Mouse (Mus musculus) v-Abl transformed pro-B cells (cell line): Measurements from ENCODE around the gene Svbp.

Experiments
- in situ Hi-C, 2 experiments: fragments of 400-800 bp; cut with MboI; formaldehyde crosslinking; loops; one replicate each; pipeline ENCODE4 v1.15.1; 2025; ENCODE audit not compliant: unreplicated experiment in 2 of 2

The Svbp gene

DNA sequence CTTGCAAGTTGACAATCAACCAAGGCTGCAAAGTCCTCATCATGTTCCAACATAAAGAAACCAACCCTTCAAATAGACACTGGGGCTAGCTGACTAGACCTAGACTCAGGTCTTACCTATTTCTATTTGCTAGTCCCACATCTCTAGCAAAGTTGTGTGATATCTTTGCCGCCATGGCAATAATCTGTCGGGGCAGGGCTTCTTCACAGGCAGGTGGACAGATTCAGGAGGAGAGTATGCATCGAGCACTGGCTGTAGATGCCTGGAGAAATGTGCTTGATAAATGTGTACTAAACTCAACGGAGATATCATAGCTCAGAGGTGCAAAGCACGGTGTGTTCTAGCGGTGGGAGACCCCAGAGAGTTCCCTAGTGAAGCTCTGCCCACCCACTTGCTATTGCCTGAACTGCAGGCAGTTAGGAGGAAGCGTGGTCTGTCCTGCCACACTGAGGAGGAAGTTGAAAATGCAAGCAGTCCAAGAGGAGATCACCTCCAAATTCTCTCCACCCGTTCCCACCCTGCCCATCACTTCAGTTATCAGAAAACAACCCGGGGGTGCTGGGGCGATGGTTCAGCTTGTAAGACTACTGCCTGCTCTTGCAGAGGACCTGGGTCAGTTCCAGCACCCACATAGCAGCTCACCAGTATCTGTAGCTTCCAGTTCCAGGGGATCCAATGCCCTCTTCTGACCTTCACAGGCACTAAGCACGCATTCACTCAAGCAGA lies 6.9 kb upstream of the Svbp start:
- in situ Hi-C loops: loop anchor here in 1 of 2 experiments (25.0 kb wide), 1 partner anchor 776 kb away; the partner anchor contains the start of genes Med8 and Szt2

DNA sequence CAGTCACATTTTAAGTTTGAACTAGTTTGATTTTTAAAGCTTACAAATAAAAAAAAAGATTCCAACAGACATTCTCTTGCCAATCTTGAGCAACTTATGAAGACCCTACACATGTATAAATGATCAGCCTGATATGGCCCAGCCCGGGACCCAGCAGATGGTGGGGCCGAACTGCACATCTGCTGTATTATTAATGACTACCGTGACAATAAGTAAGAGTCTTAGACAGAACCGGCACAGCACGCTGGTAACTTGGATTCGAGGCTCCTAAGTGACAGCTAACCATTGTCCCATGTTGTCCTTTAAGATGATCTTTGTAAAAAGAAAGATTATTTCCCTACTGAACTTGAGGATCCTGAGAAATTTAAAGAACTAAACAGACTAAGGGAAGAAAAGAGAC lies 5.7 kb upstream of the Svbp start:
- in situ Hi-C loops: loop anchor here in 1 of 2 experiments (25.0 kb wide), 1 partner anchor 777 kb away; the partner anchor contains the start of genes Med8 and Szt2

DNA sequence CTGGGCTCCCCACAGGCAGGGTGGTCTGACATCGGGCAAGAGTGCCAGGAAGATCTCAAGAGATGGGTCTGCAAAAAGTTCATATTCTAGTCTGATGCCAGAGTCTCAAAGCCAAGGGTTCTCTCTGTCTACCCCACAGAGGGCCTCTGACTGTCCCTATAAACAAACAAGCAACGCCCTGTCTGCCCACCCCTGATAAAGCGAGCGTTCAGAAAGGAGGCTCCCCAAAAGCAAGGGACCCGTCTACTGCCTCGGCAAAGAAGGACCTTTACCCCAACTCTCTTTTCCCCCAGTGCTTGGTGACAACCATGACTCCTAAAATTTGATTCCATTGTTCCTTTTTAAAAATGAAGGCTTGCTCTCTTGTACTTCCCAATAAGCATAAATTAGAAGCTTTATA lies 5.2 kb upstream of the Svbp start, which contains the start of gene Ermap:
Ermap (minus strand) TSS at position 148 of the 400 bp plus-strand sequence.
- in situ Hi-C loops: loop anchor here in 1 of 2 experiments (25.0 kb wide), 1 partner anchor 778 kb away; the partner anchor contains the start of genes Med8 and Szt2

DNA sequence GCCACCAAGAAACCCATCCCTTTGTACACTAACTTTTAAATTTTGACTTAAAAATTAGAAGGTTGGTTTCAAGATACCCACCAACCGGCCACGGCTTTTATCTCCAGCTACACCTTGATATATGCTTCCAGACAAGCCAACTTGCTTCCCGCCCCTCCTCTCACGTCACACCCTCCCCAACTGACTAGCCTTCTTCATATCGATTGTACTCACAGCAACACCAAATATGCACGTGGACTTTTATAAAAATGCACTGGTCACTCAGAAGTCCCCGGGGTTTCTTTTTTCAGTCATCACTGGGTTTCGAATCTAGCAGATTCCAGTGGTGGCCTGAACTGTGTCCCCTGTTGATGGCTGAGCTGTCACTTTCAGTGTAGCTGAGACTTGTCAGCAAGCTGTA lies 4.5 kb upstream of the Svbp start:
- in situ Hi-C loops: loop anchor here in 1 of 2 experiments (25.0 kb wide), 1 partner anchor 778 kb away; the partner anchor contains the start of genes Med8 and Szt2

DNA sequence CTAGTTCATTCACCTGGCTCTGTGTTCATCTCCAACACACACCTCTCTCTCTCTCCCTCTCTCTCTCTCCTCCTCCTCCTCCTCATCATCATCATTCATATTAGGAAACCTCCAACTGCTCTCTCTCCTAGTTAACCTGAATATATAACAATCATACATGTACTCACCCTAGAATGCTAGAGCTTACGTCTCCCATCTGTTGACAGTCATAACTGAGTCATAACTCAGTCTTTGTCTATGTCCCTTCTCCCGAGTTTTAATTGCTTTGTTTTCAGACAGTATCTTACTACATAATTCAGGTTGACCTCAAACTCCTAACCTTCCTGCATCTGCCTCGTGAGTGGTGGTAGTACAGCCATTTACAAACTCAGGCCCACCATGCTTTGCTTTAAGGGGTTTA lies 3.8 kb upstream of the Svbp start:
- in situ Hi-C loops: loop anchor here in 1 of 2 experiments (25.0 kb wide), 1 partner anchor 779 kb away; the partner anchor contains the start of genes Med8 and Szt2

DNA sequence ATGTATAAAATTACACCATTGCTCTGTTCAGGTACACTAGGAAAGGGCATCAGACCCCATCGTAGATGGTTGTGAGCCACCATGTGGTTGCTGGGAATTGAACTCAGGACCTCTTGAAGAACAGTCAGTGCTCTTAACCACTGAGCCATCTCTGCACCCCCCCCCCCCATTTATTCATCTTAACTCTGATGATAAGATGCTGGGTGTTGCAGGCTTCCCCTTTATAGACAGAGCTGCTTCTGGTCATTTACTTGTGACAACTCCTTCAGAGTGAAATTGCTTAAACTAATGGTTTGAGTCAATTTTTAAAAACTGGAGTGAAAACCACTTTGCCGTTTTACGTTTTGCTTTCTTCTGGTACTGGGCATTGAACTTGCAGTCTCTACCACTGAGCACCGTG lies 2.3 kb upstream of the Svbp start:
- in situ Hi-C loops: loop anchor here in 1 of 2 experiments (25.0 kb wide), 1 partner anchor 780 kb away; the partner anchor contains the start of genes Med8 and Szt2

DNA sequence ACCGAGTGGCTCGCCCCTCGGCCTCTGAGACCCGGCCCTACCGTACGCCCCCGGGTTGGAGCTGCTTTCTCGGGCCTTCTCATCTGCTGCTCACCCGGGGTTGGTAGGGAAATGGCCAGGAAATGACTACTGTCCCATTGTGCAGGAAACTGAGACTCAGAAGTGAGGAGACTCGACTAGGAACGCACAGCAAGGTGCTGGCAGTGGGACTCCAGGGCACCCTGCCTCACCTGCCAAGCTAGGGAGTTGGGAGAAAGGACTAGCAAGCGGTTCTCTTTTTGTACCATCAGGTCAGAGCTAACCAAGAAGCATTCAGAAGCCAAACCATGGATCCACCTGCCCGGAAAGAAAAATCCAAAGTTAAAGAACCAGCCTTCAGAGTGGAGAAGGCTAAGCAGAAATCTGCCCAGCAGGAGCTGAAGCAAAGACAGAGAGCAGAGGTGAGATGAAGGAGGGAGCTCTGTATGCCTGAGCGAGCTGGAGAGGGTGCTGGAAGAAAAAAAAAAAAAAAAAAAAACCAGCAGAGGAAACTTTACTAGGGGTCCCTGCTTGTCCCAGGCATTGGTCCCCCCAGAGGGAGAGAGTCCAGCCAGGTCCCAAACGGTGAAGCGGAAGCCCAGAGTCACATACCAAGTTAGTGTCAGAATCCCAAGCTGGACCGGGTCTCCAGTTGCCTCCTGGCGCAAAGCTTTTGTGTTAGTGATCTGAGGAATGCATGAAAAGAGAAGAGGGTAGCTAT lies 645 bp downstream of the Svbp start:
- in situ Hi-C loops: loop anchor here in 1 of 2 experiments (25.0 kb wide), 1 partner anchor 783 kb away; the partner anchor contains the start of genes Med8 and Szt2

DNA sequence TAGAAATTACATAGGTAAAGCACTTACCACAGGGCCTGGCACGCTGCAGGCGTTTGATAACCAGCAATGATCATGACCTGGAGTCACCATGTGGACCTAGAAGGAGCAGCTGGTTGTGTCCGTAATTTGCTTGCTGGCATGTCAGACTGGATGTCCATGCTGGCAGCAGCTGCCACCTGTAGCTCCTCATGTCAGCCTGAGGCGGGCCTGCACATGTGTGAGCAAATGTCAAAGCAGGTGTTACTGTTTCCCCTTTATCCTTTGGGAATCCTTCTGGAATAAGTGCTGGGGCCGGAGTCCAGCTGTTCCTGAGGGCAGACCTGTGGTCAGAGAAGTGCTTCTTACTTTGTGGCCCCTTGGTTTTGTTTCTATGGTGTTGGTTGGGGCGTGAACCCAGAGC lies 3.0 kb downstream of the Svbp start:
- in situ Hi-C loops: loop anchor here in 1 of 2 experiments (25.0 kb wide), 1 partner anchor 786 kb away; the partner anchor contains the start of genes Med8 and Szt2

DNA sequence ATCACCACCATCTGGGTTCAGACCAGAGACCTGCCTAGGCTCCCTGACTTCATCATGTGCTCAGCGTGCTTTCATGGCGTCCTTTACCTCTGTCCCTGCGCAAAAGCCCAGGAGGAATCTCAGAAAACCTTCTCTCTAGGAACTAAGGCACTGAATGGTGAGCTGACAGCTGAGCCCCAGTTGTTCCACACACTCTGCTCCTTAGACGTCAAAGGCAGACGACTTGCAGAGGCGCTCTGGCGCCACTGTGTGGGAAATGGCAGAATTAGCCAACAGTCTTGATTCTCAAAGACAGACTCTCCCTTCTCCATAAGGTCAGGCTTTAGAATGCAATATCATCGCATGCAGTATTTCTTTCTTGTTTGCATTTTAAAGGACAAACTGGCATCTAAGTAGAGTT lies 9.6 kb downstream of the Svbp start:
- in situ Hi-C loops: loop anchor here in 1 of 2 experiments (5.0 to 10.0 kb wide), 3 partner anchors 47 to 560 kb away; no protein-coding TSS in a partner anchor

DNA sequence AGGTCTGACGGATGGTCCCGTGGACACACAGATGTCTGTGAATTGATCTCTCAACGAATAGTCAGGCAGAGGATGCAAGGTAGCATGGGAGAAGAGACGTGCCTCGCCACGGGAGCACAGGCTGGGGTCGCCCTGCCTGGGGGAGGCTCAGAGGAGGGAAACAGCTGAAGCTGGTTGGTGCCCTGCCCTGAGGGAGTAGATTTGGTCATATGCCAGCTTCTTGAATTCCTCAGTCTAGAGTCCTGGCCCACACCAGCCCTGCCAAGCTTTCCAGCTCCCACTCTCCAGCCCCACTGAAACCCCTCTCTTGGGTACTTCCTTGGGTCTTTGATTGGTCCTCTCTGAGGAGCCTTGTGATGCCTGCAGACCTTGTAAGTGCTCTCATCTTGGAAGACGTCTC lies 21.6 kb downstream of the Svbp start:
- in situ Hi-C loops: no loop called here

DNA sequence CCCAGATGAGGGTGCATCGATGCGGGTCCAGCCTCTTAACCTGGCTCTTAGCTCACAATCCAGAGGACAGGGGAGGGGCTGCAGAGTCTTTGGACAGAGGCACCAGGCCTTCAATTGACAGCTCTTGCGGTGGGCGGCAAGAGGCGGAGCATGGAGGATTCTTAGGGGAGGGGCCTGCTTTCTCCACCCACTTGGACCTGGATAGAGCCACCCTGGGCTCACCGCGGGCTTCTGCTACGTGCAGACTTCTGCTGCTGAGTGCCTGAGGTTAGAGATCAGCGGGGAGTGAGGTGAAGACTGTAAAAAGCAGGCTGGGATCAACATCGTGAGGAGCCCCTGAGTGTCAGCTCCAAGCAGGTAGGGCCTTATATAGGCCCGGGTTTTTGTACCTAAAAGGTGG lies 23.1 kb downstream of the Svbp start, which contains the start of gene Tmem269:
Tmem269 (minus strand) TSS at position 49 of the 400 bp plus-strand sequence.
- in situ Hi-C loops: no loop called here

DNA sequence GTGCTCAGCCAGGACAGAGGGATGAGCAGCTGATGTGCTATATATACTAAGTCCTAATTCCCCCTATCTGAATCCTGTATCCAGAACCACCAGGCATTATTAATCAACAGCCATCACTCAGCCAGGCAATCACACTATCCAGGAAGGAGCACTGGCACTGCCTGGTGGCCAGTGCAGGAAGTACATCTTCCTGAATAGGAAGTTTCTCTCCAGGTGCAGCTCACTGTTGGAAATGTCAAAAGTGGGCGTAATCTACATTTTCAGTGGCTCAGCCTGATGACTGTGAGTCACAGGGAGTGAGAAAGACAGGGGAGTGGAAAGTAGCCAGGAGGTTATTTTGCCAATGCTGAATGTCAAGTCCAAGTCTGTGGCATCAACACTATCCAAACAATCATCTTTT lies 28.6 kb downstream of the Svbp start:
- in situ Hi-C loops: no loop called here

DNA sequence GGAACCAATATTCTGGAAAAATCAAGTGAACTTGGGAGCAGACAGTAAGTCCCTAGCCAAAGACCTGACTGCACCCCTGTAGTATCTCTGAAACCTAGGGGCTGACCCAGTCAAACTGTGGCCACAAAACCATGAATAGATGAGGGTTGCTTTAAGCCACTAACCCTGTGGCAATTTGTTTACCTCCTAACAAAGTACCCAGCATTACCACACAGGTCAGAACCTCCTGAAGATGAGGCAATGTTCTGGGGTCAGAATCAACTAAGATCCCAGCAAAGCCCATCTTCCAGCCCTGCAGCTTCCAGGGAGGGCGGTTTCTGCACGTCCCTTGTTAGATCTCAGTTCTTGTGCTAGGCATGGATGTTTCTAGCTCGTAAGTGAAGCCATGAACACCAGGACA lies 29.4 kb downstream of the Svbp start:
- in situ Hi-C loops: no loop called here

DNA sequence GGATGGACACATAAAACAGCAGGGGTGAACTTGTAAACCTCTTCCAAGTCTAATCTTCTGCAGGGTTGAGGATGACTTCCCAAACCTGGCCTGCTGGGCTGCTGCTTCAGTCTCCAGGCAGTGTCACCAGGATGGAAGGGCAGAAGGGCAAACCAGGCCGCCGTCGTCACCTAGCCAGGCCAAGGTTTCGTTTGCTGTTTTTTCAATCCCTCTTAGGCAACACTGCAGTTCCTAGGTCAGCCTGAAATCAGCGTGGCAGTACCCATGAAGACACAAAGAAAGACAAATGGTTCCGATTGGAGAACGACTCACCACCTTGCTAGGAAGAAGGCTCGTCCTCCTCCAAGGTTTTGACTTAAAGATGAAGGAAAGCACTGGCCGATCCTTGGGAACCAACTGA lies 30.6 kb downstream of the Svbp start:
- in situ Hi-C loops: no loop called here

DNA sequence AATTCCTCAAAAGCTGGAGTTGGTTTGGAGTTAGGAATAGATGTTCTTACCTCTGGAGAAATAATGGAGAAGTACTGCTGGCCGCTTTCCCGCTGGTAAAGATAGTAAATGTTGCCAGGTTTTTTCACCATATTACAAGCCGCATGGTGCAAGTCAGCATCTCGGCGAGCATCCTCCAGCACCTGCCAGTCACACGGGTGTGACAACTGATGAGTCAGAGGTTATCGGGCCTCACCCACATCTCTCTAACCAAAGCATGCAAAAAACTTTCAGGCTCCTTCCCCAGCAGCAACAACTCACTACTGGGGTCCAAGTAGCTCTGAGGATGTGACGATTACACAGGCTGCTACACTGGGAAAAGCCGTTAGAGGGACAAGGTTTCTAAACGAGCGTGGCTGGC lies 31.6 kb downstream of the Svbp start:
- in situ Hi-C loops: no loop called here

DNA sequence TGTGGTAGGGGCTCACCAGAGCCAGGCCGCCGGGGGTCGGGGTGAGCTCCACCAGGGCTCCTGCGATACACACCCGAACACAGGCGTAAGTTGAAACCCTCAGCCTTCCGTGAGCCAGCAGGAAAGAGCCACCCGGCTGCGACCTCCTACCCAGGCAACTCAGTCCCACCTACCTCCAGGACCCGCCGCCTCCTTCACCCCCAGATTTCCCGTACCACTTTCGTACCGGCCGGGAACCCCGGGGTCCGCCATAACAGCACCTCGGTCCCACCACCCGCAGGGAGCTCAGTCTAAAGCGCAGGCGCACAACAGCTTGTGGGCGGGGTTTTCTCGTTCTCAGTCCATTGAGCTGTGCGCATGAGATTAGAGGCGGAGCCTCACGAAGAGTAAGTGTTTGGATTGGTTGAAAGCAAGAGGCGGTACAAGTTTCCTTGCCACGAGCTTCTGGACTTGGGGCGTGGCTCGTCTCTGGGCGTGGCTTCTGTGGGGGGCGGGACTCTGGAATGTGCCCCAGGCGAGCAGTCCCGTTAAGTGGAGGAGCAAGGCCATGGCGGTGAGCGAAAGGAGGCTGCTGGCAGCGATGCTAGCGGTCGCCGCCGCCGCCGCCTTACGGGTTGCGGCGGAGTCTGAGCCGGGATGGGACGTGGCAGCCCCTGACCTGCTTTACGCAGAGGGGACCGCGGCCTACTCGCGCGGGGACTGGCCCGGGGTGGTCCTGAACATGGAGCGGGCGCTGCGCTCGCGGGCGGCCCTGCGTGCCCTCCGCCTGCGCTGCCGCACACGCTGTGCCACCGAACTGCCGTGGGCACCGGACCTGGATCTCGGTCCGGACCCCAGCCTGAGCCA lies 37.5 kb downstream of the Svbp start, which contains the start of the genes AU022252 and P3h1:
AU022252 (minus strand) TSS at position 303 of the 846 bp plus-strand sequence.
P3h1 (plus strand) TSS at position 506 of the 846 bp plus-strand sequence.
- in situ Hi-C loops: no loop called here

DNA sequence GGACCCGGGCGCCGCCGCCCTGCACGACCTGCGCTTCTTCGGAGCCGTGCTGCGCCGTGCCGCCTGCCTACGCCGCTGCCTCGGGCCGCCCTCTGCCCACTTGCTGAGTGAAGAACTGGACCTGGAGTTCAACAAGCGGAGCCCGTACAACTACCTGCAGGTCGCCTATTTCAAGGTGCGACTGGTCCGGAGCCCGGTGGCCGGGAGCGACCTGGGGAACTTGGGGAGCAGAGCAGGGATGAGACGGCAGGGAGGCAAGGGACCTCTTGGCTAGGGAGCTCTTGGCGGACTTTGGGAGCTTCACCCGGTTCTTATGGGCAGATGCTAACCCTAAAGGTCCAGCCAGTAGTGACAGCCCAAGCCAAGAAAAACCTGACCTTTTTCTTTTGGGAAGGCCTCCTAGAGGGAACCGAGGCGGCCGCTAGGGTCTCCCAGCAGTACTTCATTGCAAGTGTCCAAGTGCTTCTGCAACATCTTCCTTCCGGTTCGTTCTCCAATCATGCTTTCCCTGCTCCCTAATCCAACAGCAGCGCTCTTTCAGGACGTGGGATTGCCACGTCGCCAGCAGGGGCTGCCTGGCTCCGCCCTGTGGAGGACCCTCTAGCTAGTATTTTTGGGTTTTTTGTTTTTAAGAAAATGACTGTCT lies 38.3 kb downstream of the Svbp start:
- in situ Hi-C loops: no loop called here

DNA sequence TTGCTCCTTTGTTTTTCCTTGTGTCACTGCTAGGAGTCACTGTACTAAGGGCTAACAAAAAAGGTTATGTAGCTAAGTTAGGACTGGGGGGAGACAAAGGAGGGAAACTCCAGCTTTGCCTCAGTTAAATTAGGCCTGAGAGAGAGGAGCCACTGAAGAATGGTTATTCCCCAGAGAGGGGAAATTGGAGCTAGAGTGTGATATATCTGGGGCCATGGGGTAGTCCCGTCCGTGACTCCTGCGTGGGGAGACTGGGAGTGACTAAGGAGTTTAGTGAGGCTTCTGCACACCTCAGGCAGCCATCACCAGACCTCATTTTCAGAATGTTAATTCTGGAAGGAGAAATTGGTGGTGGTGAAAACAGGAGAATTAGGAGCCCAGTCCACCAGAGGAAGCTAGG lies 39.2 kb downstream of the Svbp start:
- in situ Hi-C loops: no loop called here

DNA sequence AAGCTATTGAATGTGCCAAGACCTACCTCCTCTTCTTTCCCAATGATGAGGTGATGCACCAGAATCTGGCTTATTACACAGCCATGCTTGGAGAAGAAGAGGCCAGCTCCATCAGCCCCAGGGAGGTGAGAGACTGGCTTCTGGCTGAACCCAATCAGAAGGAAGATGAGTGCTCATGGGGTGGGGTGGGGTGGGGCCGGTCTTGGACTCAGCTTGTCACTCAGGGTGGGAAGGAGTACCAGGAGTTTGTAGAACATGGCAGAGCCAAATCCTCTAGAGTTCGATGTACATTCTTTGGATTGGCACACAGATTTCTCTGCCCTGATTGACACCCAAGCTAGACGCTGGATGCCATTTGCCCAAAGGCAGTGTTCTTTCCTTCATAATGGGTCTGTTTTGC lies 43.6 kb downstream of the Svbp start:
- in situ Hi-C loops: no loop called here
